Mouse (Mus musculus): Measurements from ENCODE around the gene Sdc1. TPM values are rescaled to one million over a fixed set of nuclear protein-coding genes. Genes with fewer than 3 reads are reported as not detected.

The Sdc1 gene
- polyA plus RNA-seq, 1 experiment: 13.3 TPM

DNA sequence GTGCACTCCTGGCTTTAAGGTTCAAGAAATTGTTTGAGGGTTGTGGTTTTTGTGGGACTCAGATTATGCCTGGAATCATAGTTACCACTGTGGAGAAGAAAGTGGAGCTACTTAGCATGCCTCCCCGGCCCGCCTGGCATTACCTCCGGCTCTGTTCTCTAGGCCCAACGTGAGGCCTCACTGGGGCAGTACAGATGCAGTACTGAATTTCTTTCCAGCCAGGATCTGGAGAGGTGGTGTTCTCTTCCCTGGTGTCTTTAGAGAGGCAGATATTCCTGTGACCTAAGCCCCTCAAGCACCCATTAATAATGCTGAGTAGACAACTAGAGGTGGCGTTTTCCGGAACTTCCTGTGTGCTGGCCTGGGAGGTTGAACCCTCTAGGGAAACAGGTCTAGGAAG is 2.2 kb downstream of the Sdc1 start:
- Histone ChIP-seq H3K4me3 (ENCODE audit: insufficient read depth, low read depth, low read length) (no peak overlapping the region), H3K27me3 (replicated peaks; ENCODE audit: control insufficient read depth, insufficient read depth, low read length) (no peaks in the 10 kb centered on the region), H3K36me3 (ENCODE audit: control insufficient read depth, insufficient read depth, low read length) (no peaks in the 10 kb centered on the region), H3K4me1 (ENCODE audit: control insufficient read depth, insufficient read depth, low read length) (no peaks in the 10 kb centered on the region), H3K27ac (ENCODE audit: insufficient read depth, low read depth, low read length) (no peak overlapping the region)
- TF ChIP-seq CTCF (conservative IDR thresholded peaks at IDR 0.05; ENCODE audit: insufficient read depth, insufficient read length, low read depth, low read length) (no peak), POLR2A (IDR thresholded peaks at IDR 0.05; ENCODE audit: low read depth, low read length) (no peak)
- WGBS: 76% methylated on average over 6 of the region's 6 CpGs
- DNase-seq: no peak

DNA sequence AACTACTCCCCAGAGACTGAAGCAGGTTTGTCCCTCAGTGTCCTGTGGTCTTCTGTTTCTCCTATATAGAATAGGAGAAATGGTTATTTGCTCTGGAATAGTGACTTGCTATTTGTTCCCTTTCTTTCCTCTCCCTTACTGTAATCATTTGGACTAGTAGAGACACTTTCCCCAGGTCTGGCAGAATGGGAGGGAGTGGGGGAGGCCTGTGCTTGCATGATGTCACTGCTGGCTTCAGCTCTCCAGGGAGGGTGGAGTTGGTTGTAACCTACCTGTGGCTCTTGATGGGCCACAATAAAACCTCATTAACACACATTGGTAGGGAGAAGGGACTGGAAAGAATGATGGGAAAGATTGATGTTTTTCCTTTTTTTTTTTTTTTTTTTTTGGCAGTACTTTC is 3.1 kb downstream of the Sdc1 start:
- Histone ChIP-seq H3K27ac (ENCODE audit: insufficient read depth, low read depth, low read length) (no peak overlapping the region), H3K36me3 (ENCODE audit: control insufficient read depth, insufficient read depth, low read length) (no peaks in the 10 kb centered on the region), H3K4me3 (ENCODE audit: insufficient read depth, low read depth, low read length) (no peak overlapping the region), H3K4me1 (ENCODE audit: control insufficient read depth, insufficient read depth, low read length) (no peaks in the 10 kb centered on the region), H3K27me3 (replicated peaks; ENCODE audit: control insufficient read depth, insufficient read depth, low read length) (no peaks in the 10 kb centered on the region)
- DNase-seq: no peak
- no peak for TF ChIP-seq CTCF (conservative IDR thresholded peaks at IDR 0.05; ENCODE audit: insufficient read depth, insufficient read length, low read depth, low read length)
- no peak for TF ChIP-seq POLR2A (IDR thresholded peaks at IDR 0.05; ENCODE audit: low read depth, low read length)

DNA sequence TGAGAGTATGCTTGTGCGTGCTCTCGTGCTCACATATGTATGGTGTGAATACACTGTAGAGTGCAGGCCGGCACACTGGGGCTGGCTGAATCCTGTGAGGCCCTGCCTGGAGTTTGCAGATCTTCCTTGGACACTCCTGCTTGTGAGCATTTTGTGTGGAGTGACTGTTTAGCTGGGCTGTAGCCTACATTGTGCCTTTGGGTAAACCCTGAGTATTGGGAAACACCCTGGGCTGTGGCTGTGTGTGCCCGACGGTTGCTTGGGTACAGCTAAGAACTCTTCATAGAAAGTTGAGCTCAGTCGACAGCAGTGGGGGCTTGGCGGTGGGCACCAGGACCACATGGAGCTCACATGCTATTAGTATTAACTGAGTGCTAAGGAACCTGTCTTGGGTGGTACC is 5.1 kb downstream of the Sdc1 start:
- Histone ChIP-seq H3K4me3 (ENCODE audit: insufficient read depth, low read depth, low read length) (no peak overlapping the region), H3K27ac (ENCODE audit: insufficient read depth, low read depth, low read length) (no peak overlapping the region), H3K36me3 (ENCODE audit: control insufficient read depth, insufficient read depth, low read length) (no peaks in the 10 kb centered on the region), H3K4me1 (ENCODE audit: control insufficient read depth, insufficient read depth, low read length) (no peaks in the 10 kb centered on the region), H3K27me3 (replicated peaks; ENCODE audit: control insufficient read depth, insufficient read depth, low read length) (no peaks in the 10 kb centered on the region)
- no peak for TF ChIP-seq POLR2A (IDR thresholded peaks at IDR 0.05; ENCODE audit: low read depth, low read length)
- no peak for TF ChIP-seq CTCF (conservative IDR thresholded peaks at IDR 0.05; ENCODE audit: insufficient read depth, insufficient read length, low read depth, low read length)
- DNase-seq: no peak
- 92% methylated on average over 7 of the region's 7 CpGs for WGBS

DNA sequence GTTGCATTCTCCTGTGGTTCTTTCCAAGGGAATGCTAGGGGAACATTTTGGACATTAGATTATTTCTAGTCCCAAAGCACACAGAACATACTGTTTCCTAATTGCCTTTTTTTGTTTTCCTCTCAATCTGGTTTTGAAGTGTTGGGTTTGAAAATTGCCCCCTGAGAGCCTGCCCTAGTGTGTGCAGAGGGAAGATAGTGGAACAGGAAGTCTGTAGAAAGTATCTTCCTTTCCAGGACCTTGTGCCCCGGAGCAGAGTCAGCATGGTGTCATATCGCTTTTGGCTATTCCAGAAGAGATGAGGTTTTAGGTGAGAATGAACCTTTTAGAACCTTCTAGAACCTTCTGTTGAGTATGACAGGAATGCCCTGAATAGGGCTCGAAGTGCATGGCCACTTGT is 5.6 kb downstream of the Sdc1 start:
- no peak overlapping the region for H3K4me3 ChIP-seq (ENCODE audit: insufficient read depth, low read depth, low read length)
- DNase-seq: no peak
- WGBS: 87% methylated on average over 3 of the region's 3 CpGs
- H3K27ac ChIP-seq (ENCODE audit: insufficient read depth, low read depth, low read length): no peak overlapping the region
- TF ChIP-seq CTCF (conservative IDR thresholded peaks at IDR 0.05; ENCODE audit: insufficient read depth, insufficient read length, low read depth, low read length) (no peak), POLR2A (IDR thresholded peaks at IDR 0.05; ENCODE audit: low read depth, low read length) (no peak)
- no peaks in the 10 kb centered on the region for H3K36me3 ChIP-seq (ENCODE audit: control insufficient read depth, insufficient read depth, low read length)
- no peaks in the 10 kb centered on the region for H3K27me3 ChIP-seq (replicated peaks; ENCODE audit: control insufficient read depth, insufficient read depth, low read length)
- H3K4me1 ChIP-seq (ENCODE audit: control insufficient read depth, insufficient read depth, low read length): no peaks in the 10 kb centered on the region

DNA sequence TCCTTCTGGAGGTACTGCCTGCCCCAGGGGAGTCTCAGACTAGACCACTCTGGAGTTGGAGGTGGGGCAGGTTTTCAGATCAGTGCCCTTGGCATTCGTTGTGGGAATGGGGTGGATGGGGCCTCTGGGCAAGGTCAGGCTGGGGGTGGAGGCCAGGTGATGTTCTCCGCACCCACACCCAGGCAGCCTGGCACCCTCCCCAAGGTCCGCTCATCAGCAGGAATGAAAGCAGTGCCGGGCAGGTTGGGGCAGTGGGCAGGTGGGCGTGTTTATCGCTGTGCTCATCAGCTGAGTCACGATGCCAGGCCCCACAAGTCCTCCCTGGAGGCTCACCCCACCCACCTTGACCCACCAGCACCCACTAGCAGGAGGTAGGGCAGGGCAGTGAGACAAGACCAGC is 7.0 kb downstream of the Sdc1 start:
- Histone ChIP-seq H3K27ac (ENCODE audit: insufficient read depth, low read depth, low read length) (no peak overlapping the region), H3K4me3 (ENCODE audit: insufficient read depth, low read depth, low read length) (no peak overlapping the region), H3K27me3 (replicated peaks; ENCODE audit: control insufficient read depth, insufficient read depth, low read length) (no peaks in the 10 kb centered on the region), H3K4me1 (ENCODE audit: control insufficient read depth, insufficient read depth, low read length) (no peaks in the 10 kb centered on the region), H3K36me3 (ENCODE audit: control insufficient read depth, insufficient read depth, low read length) (no peaks in the 10 kb centered on the region)
- TF ChIP-seq CTCF (conservative IDR thresholded peaks at IDR 0.05; ENCODE audit: insufficient read depth, insufficient read length, low read depth, low read length): no peak
- TF ChIP-seq POLR2A (IDR thresholded peaks at IDR 0.05; ENCODE audit: low read depth, low read length): no peak
- no peak for DNase-seq
- WGBS: 57% methylated on average over 7 of the region's 7 CpGs

DNA sequence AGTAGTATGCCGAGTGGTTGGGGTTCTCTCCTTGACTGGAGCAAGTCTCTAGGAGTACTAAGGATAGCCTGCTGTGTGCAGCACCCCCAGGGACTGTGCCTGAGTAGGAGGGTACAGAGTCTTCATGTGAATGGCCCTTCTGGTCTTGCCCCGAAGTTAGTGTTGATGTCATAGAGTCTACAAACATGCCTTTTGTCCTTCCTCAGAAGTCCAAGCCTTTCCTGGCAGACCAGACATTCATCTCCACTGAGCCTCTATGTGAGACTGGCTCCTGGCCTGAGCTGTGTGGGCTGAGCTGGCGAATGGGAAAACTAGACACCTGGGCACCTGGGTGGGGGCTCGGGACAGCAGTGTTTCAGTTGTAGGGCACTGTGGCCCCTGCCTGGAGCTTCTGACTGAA is 8.7 kb downstream of the Sdc1 start:
- DNase-seq: no peak
- Histone ChIP-seq H3K27me3 (replicated peaks; ENCODE audit: control insufficient read depth, insufficient read depth, low read length) (no peaks in the 10 kb centered on the region), H3K4me3 (ENCODE audit: insufficient read depth, low read depth, low read length) (no peak overlapping the region), H3K36me3 (ENCODE audit: control insufficient read depth, insufficient read depth, low read length) (no peaks in the 10 kb centered on the region), H3K4me1 (ENCODE audit: control insufficient read depth, insufficient read depth, low read length) (no peaks in the 10 kb centered on the region), H3K27ac (ENCODE audit: insufficient read depth, low read depth, low read length) (no peak overlapping the region)
- WGBS: 72% methylated on average over 4 of the region's 4 CpGs
- no peak for TF ChIP-seq POLR2A (IDR thresholded peaks at IDR 0.05; ENCODE audit: low read depth, low read length)
- no peak for TF ChIP-seq CTCF (conservative IDR thresholded peaks at IDR 0.05; ENCODE audit: insufficient read depth, insufficient read length, low read depth, low read length)

DNA sequence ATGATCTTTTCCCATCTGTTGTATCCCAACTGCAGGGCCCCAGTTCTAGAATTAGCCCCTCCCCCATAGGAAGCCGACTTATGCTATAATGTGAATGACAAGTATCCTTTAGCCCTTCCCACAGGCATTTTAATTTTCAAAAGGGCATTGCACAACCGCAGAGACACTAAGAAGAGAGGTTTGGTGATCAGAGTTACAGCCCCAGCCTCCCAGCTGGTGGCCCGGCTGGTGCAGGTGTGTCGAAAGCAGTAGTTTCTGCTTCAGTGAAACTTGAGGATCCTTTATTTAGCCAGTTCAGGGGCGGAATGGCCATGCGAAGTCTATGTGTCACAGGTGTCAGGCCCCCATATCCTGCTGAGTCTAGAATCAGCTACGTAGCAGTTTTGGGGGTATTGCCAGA is 10.0 kb downstream of the Sdc1 start:
- Histone ChIP-seq H3K4me3 (ENCODE audit: insufficient read depth, low read depth, low read length) (no peak overlapping the region), H3K36me3 (ENCODE audit: control insufficient read depth, insufficient read depth, low read length) (no peaks in the 10 kb centered on the region), H3K27ac (ENCODE audit: insufficient read depth, low read depth, low read length) (no peak overlapping the region), H3K4me1 (ENCODE audit: control insufficient read depth, insufficient read depth, low read length) (no peaks in the 10 kb centered on the region), H3K27me3 (replicated peaks; ENCODE audit: control insufficient read depth, insufficient read depth, low read length) (no peaks in the 10 kb centered on the region)
- 79% methylated on average over 7 of the region's 7 CpGs for WGBS
- no peak for TF ChIP-seq CTCF (conservative IDR thresholded peaks at IDR 0.05; ENCODE audit: insufficient read depth, insufficient read length, low read depth, low read length)
- no peak for TF ChIP-seq POLR2A (IDR thresholded peaks at IDR 0.05; ENCODE audit: low read depth, low read length)
- DNase-seq: no peak

Data from kidney, adult 2 months (tissue).